Mouse (Mus musculus) embryonic fibroblast, embryonic 13.5 days (primary cell): ENCODE results near the gene Odf2l.

Experiments
- CTCF ChIP-seq: IDR thresholded peaks from 2 replicates; pipeline ENCODE4 v1.5.1; 2011; ENCODE audit warnings: mild to moderate bottlenecking, control low read depth, low read length, moderate library complexity, borderline replicate concordance; ENCODE audit not compliant: insufficient read depth
- POLR2A ChIP-seq: IDR thresholded peaks from 2 replicates; pipeline ENCODE4 v1.6.1; 2011; ENCODE audit warnings: low read depth, mild to moderate bottlenecking, control low read depth, low read length, moderate library complexity

DNA sequence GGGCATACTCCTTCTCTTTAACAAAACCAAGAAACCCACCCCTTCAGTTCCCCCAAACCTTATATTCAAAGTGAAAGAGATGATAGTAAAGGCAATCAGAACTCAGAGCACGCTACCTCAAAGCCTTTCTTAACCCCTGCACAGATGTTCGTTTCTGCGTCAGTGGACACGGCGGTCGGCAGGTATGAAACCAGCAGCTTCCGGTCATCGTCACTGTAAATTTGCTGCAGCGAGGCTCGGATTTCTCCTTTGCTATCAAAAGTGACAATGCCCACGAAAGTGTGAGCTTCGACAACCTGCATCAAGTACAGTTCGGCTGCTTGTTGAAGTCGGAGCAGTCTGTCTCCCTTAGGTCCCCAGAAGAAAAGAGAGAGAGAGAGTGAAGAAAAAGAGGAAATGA, 32.2 kb upstream of the Odf2l start:
- TF ChIP-seq POLR2A (no peak), CTCF (no peak)
